Comparison of ENCODE assay signal across 9 mouse cellular contexts in genomic region chr3:101393103-101393644, GRCm38 (mm10). TPM values are rescaled to one million over a fixed set of nuclear protein-coding genes. Genes with fewer than 3 reads are reported as not detected.
DNase-seq lines count a peak whose midpoint lies in the region; ATAC-seq lines count a peak whose summit lies in the region.
"Had no signal": no experiment of that assay in that cellular context is flagged by ENCODE, and none has a peak within 500 bp of the region (broad histone marks: within the 10 kb centered on the region; RNA-seq: fewer than 3 reads in every experiment).

No protein-coding gene starts in this region.

- H3K27ac ChIP-seq in forebrain, embryonic 10.5 days, result peak overlapping the region; percentile 83; the same call in 1 of the 2 replicates
- H3K27ac ChIP-seq in forebrain, embryonic 15.5 days (replicated peaks), result no peak overlapping the region

- 89% methylated on average over 6 of the region's 6 CpGs for WGBS in forebrain, embryonic 10.5 days
- WGBS in forebrain, embryonic 15.5 days, result 79% methylated on average over 6 of the region's 6 CpGs

- H3K4me3 ChIP-seq in forebrain, embryonic 10.5 days, result no peak overlapping the region
- no peak overlapping the region for H3K4me3 ChIP-seq in forebrain, embryonic 15.5 days

- DNase-seq in forebrain, embryonic 10.5 days (ENCODE audit: extremely low spot score, low spot score), result no peak
- peak; percentile 40 for DNase-seq in right cerebral cortex, postnatal 4 days
- no peak for DNase-seq in right cerebral cortex, postnatal 25 days
- peak; percentile 70 for DNase-seq in heart, postnatal 4 days
- no peak for DNase-seq in spleen, postnatal 4 days (ENCODE audit: low spot score in 2 of 2)
- DNase-seq in adrenal gland, adult (ENCODE audit: inconsistent age in 2 of 2, low spot score in 1 of 2), result no peak

- no peak overlapping the region for H3K4me2 ChIP-seq in forebrain, embryonic 15.5 days (replicated peaks)
- H3K4me2 ChIP-seq: midbrain, embryonic 11.5 days had no signal

- H3K9ac ChIP-seq in forebrain, embryonic 15.5 days (replicated peaks), result no peak overlapping the region

- H3K27me3 ChIP-seq in forebrain, embryonic 10.5 days (ENCODE audit: poor library complexity, severe bottlenecking), result peaks cover 22% of the 10 kb centered on the region; the same call in 1 of the 2 replicates
- H3K27me3 ChIP-seq in forebrain, embryonic 15.5 days, result no peaks in the 10 kb centered on the region

- H3K9me3 ChIP-seq in forebrain, embryonic 10.5 days, result no peaks in the 10 kb centered on the region
- H3K9me3 ChIP-seq in forebrain, embryonic 15.5 days, result no peaks in the 10 kb centered on the region

- peaks cover 98% of the 10 kb centered on the region for H3K4me1 ChIP-seq in forebrain, embryonic 10.5 days
- peaks cover 83% of the 10 kb centered on the region for H3K4me1 ChIP-seq in forebrain, embryonic 15.5 days

- no peak for ATAC-seq in forebrain, embryonic 15.5 days (replicated peaks)
- no peak for ATAC-seq in activated CD4-positive, CD25-positive, alpha-beta regulatory T cell, adult 4 months

- H3K36me3 ChIP-seq in forebrain, embryonic 10.5 days (replicated peaks), result no peaks in the 10 kb centered on the region
- no peaks in the 10 kb centered on the region for H3K36me3 ChIP-seq in forebrain, embryonic 15.5 days

RNA-seq across cellular contexts. Expression of gene Igsf3, which starts 16.3 kb away (rescaled TPM):
- polyA plus RNA-seq in forebrain, embryonic 10.5 days (2016; fragmentation: Nextera tagmentation; extraction: Ambion mirVana), result 24.3 and 25.4 TPM in 2 replicates
- polyA plus RNA-seq in forebrain, embryonic 15.5 days (2015; fragmentation: Nextera tagmentation; extraction: Ambion mirVana), result 87.3 and 95.0 TPM in 2 replicates
- 10 to 100 TPM; 26.9 to 29.8 TPM for total RNA-seq in heart, postnatal 4 days (2021)
- polyA plus RNA-seq in activated CD4-positive, CD25-positive, alpha-beta regulatory T cell, adult 4 months (2017; shearing (Covaris generic)), result 1 to 10 TPM in 1 of 2 experiments, under 1 TPM in 1; 0.86 to 1.6 TPM

Comparison
In these comparisons a context has a peak if more than half of its experiments do, and no peak if none do; other contexts are left out.
1. DNase-seq: peak in right cerebral cortex, postnatal 4 days (single experiment) and heart, postnatal 4 days (single experiment); none in forebrain, embryonic 10.5 days (single experiment), right cerebral cortex, postnatal 25 days (single experiment), spleen, postnatal 4 days (0 of 2) and adrenal gland, adult (0 of 2).